Mouse (Mus musculus) megakaryocyte, embryonic 14.5 days (primary cell): Measurements from ENCODE around the gene Egln1.

Experiments
- FLI1 ChIP-seq: IDR thresholded peaks from 2 replicates; pipeline ENCODE4 v1.6.1; 2012; ENCODE audit warnings: low read length, inconsistent platforms, mixed read lengths
- GATA1 ChIP-seq: IDR thresholded peaks from 3 replicates; pipeline ENCODE4 v1.6.1; 2012; ENCODE audit warnings: mixed read lengths, low read length, inconsistent platforms, borderline replicate concordance

DNA sequence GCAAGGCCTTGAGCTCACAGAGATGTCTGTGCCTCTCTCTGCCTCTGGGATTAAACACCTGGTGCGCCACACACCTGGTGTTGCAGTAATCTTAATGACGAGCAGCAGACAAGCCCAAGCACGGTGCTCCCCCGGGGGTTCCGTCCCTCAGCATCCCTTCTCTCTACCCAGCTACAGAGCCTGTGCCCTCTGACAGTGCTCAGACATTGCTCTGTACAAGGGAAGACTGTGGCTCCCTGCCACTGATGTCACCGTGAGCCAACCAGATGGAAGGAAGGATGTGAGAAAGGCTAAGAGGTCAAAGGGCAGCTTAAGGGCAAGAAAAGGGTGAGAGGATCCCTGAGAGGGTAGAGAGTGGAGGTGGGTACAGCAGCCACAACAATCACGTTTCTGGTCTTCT lies 4.7 kb downstream of the Egln1 start:
- no peak for TF ChIP-seq GATA1
- TF ChIP-seq FLI1: no peak
